Mouse (Mus musculus) brain, embryonic 14.5 days (tissue): ENCODE results near the gene Batf.

Experiments used
- CTCF ChIP-seq: fragments of 200-500 bp; IDR thresholded peaks from 2 replicates; pipeline ENCODE4 v1.5.1; 2012; ENCODE audit warnings: inconsistent platforms, mild to moderate bottlenecking, moderate library complexity, borderline replicate concordance; ENCODE audit not compliant: insufficient read depth, insufficient read length; ENCODE audit errors: extremely low read depth
- POLR2A ChIP-seq: fragments of 200-500 bp; IDR thresholded peaks from 2 replicates; pipeline ENCODE4 v1.6.1; 2012; ENCODE audit warnings: mild to moderate bottlenecking, inconsistent platforms, borderline replicate concordance; ENCODE audit not compliant: poor library complexity, insufficient read depth, insufficient read length, severe bottlenecking; ENCODE audit errors: extremely low read depth

- TF ChIP-seq CTCF (no peak), POLR2A (no peak)
Measured at GRCm38 (mm10) chr12:85687846-85688245, 1.4 kb downstream of the Batf start.
